Mouse (Mus musculus) right cerebral cortex, postnatal 10 days (tissue): ENCODE data around the gene Chst5.
"Not testable (repeated sequence)": the region's sequence is repeated elsewhere in the genome, so short reads cannot be mapped to it uniquely, and the experiment has no call there.

ENCODE experiments used
- DNase-seq, 2 experiments: peaks; one replicate each; pipeline ENCODE4 v3.0.0; 2021; ENCODE audit warnings: low spot score in 2 of 2

The Chst5 gene

DNA sequence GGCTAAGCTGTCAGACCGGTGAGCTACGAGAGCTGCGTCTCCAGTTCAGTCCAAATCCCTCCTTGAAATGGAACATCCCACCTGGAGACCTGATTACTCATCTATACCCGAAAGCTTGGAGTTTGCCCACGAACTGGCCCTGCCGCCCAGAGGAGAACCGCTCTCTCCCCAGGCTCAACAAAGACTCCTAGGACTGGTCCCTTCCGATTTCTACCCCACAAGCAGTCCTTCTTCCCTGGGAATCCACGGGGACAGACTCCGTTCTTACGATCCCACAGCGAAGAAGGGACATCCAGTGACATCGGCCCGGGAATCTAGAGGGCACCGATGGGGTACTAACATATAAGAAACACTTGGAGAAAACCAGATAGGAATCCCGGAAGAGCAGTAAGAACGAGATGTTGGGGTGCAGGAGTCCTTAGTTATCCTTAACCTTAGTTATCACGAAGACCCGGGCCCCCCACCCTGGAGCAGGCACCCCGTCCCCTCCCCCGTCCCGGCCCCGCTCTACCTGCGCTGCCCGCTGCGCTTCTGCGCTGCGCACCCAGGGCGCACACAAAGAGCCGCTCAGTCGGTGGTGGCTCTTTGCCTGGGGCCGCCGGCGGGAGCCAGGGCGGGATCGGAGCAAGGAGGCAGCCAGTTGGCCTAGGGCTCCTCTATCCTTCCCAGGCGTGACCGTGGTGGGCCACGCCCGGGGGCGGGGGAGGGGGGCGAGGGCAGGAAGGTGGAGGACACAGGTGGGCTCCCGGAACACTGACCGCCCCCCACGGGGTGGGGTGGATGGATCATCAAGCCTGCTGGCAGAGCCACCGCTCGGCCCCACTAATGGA is at the start of gene Chst5:
Chst5 (minus strand) TSS at position 827 of the 830 bp plus-strand sequence.
- DNase-seq: peak in 1 of 2 experiments; percentile 40

DNA sequence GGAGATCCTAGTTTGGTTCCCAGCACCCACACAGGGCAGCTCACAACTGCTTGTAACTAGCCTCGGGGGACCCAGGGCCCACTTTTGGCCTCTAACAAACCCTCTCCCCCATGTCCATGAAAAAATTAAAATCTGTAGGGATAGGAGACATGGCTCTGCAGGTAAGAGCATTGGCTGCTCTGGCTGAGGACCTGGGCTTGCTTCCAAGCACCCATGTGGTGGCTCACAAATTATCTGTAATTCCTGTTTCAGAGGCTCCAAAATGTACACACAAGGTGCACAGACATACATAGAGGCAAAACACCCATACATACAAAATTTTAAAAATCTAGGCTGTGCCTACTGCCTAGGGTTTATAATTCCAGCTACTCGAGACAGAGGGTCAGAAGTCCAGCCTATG is 47.0 kb upstream of the Chst5 start:
- no peak for DNase-seq

DNA sequence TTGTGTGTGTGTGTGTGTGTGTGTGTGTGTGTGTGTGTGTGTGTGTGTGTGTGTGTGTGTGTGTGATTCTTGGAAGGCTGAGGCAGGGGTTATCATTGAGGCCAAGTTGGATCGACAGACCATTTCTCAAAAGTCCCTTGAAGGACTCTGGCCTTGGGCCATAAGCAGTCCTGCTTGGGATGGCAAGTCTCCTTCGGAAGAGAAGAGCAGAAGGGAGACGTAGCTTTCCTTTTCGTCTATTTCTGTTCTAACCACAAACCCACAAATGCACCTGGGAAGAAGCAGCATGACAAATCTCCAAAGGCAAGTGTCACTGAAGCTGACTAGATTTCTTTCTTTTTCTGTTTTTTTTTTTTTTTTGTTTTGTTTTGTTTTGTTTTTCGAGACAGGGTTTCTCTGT is 45.6 kb upstream of the Chst5 start:
- no peak for DNase-seq

DNA sequence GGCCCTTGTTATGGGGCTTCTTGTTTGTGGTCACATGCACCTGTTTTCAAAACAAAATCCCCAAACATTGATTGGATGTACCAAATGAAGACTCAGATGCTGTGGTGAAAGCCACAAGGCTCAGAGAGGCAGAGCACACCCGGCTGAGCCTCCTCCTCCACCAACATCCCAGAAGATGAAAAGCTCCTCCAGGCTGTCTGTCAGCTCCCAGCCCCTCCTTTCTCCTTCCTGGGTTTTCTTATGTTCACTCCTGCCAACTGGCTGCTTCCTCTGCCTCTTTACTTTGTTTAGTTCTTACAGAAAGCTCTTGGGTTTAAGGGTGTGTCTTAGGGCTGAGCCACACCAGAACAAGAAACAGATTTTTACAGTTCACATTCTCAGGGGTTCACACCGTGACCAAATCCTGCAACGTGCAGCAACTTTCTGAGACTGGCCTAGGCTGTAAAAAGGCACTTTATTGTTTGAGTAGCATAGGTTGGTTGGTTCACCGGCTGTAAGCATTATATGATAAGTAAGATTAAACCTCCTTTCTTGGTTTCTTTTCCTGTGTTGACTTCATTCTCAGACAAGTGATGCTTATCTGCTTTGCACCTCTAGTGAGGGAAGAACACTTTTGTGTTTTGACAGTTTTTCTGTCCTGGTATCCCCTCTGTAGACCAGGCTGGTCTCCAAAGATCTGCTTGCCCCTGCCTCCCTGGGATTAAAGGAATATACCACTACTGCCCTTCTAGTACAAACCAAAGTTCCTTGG is 44.8 kb upstream of the Chst5 start:
- no peak for DNase-seq

DNA sequence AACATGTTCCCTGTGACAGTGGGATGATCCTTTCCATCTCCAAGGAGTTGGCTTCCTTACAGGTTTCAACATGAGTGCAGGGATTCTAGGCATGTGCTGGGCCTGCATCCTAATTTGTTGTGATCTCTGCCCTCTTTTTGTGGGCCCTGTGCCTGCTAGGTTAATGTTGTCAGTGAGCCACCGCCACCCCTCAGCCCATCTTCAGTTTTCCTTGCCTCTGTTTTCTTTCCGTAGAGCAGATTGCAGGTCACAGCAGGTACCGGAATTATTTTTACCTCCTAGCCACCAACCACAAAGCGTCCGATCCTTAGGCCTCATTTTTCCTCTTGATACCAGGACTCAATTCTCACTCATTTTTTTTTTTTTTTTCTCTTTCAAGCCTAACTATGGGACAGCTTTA is 41.7 kb upstream of the Chst5 start:
- DNase-seq: no peak

DNA sequence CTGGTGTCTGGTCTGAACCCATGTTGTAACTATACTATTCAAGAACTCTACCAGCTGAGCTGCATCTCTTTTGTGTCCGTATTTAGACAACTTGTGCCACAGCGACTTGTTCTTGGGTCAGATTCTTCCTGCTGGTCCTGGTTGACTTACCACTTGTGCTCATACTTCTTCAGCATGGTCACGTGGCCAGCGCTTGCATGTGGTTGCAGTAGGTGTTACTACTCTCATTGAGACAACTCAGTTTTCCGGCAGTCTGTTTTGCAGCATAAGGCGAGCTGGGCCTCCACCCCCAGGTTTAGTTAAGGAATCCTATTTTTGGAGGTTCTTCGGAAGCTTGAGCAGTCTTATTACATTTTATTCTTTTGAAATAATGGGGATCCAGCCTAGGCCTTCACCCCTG is 41.1 kb upstream of the Chst5 start:
- peak; percentile 66 to 85 for DNase-seq

DNA sequence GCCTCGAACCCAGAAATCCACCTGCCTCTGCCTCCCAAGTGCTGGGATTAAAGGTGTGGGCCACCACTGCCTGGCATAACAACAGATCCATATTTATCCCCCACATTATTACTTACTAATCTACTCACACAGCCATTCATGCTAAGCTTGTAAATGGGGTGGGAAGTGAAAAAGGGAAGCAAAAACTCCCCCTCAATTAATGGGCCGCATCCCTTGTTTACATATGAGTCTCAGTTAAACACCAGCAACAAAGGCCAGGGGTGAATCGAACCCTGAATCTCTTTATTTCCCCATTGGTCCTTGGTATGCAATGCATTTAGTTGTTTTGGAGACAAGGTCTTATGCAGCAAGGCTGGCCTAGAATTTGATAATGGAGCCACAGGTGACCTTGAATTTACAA is 40.6 kb upstream of the Chst5 start:
- no peak for DNase-seq

DNA sequence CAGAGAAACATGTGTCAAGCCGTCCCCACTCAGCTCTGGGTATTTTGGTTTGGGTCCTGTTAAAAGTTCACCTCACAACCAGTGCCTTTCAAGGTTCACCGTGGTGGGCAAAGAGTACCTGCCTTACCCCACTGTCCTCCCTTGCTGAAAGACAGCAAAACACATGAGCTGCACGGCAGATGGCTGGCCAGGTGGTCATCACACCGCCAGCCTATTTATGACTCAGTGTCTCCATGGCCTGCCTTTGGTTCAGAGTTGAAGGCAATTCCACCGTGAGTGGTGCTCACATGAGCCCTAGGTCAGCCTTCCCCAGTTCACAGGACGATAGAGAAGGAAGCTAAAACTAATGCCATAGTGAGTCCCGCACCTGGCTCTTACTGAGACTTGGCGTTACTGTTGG is 37.7 kb upstream of the Chst5 start:
- no peak for DNase-seq

DNA sequence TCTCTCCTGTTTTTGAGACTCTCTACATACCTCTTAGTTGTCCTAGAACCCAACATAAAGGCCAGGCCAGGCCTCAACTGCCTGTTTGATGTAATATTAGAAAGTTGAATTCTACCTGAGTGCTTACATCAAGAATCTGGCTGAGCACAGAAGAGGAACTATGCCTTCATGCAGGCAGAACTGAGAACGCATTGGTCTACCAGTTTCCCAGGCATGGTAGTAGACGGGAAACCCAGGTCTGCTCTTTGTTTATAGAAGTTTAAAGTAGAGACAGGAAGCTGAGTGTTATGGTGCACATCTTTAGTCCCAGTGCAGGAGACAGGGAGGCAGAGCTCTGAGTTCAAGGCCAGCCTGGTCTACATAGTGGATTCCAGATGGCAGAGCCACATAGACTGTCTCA is 36.9 kb upstream of the Chst5 start:
- no peak for DNase-seq

DNA sequence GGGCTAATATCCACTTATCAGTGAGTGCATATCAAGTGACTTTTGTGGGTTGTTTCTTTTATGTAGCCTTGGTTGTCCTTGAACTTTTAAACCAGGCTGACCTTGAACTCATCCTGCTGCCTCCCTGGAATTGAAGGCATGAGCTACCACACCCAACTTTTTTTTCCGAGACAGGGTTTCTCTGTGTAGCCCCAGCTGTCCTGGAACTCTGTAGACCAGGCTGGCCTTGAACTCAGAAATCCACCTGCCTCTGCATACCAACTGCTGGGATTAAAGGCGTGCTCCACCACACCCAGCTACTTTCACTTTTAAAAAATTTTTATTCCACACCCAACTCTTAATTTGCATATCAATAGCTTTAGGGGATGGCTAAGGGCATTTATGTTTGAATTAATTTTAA is 33.3 kb upstream of the Chst5 start:
- no peak for DNase-seq

DNA sequence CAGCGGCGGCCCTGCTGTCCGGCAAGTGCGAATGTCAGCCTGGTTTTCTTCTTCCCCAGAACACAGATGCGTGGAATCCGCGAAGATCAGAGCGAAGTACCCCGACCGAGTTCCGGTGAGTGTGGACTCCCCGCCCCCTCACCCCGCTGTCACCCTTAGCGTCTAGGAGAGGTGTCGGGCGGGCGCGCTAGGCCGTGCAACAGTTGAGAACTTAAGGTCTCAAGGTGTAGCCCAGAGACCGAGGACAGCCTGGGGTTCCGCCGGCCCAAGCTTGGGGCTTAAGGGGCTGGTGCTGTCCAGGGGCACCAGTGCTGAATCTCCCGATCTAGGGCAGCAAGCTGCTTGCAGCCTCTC is 30.8 kb upstream of the Chst5 start:
- DNase-seq: peak; percentile 48 to 54

DNA sequence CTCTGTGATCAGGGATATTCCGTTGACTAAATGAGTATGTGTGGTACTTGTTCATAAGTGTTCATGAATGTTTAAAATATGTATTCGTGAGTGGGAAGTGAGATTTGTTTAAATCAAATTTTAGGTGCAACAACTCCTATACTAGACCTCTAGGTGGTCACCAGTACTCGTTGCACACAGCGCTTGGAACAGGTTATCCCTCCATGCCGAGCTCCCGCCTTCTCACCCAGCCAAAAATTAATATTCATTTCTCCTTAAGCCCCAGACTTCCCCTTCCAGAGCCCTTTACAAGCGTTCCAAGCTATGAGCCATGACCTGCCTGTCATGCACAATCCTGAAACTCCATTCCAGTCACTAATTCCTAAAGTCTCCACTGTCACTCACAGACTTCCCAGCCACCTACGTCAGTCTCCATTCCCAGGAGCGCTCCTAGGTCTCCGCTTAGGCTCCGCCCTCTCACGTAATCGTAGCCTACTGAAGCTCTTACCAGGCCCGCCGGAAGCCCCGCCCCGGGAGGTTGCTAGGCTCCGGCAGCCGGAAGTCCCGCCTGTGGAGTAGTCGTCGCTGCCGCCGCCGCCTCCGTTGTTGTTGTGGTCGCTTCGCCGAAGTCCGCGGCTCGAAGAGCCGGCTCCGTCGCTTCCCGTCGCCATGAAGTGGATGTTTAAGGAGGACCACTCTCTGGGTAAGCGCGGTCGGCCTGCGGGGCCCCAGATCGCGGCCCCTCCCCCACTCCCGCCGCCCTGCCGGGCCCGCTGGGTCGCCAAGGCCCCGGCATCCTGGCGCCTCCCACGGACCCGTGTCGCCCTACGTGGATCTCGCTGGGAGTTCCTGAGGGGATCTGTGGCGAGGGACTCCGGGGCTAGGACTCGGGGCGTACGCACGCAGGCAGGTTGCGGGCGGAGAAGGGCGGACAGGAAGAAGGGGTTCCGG is 30.2 kb upstream of the Chst5 start, which contains the start of gene Gabarapl2:
Gabarapl2 (plus strand) TSS at position 533 of the 930 bp plus-strand sequence.
- DNase-seq: peak; percentile 98 to 99

DNA sequence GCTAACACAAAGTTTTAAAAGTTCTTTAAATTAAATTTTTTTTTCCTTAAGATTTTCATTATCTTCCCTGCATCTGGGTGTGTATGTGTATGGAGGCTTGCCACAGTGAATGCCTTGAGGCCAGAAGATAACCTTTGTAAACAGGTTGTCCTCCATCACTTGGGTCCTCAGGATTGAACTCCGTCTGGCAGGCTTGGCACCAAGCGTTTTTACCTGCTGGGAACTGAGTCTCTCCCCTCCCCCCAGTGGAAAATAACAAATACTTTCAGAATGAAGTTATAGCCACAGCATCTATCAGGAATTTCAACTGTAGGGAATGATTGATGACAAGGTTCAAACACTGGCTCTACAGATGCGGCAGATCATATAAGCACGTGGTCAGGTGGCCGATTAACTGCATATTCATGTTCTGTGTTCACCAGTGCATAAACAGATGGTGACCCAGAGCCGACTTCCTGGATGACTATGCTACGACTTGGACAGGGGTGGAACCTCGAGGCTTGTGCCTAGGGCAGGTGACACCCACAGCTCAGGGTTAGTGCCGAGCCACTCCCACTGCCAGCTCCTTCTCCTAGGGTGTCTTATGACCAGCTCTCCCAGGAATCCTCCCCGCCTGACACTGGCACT is 29.4 kb upstream of the Chst5 start:
- peak; percentile 31 to 50 for DNase-seq

DNA sequence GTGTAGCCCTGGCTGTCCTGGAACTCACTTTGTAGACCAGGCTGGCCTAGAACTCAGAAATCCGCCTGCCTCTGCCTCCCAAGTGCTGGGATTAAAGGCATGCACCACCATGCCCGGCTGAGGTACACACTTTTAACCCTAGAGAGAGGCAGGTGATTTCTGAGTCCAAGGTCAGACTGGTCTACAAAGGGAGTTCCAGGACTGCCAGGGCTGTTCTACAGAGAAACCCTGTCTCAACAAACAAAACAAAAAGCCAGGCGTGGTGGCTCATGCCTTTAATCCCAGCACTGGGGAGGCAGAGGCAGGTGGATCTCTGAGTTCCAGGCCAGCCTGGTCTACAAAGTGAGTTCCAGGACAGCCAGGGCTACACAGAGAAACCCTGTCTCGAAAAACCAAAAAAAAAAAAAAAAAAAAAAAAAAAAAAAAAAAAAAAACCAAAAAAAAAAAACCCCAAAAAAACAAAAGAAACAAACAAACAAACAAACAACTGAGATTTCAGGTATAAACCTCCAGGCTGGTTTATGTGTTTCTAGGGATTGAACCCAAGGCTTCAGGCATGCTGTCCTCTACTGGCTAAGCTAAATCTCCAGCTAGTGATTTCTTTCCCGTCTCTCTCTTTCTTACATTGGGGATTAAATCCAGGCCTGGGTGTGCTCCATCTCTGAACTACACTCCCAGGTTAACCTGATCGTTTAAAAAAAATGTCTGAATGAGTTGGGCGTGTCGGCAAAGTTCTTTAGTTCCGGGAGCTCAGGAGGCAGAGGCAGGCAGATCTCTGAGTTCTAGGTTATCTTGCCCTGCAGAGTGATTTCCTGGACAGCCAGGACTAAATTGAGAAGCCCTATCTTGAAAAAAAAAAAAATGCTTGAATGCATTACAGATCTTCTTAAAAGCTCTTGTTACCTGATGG is 28.1 kb upstream of the Chst5 start:
- not testable (repeated sequence) for DNase-seq

DNA sequence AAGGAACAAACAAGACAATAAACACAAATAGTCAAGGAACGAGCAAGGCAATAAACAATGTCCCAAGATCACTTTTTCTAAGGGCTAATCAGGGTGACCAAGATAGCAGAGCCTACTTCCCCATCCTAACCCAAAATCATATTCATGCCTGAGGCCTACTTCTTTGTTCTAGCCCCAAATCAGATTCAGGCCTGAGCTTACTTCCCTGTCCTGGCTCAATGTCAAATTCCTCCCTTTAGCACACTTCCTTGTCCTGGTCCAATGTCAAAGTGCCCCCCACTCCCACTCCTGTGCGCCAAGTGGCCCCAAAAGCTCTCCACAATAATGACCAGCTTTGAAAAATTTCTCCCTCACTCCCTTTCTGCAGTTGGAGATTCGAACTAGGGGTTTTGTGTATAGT is 26.9 kb upstream of the Chst5 start:
- DNase-seq: no peak

DNA sequence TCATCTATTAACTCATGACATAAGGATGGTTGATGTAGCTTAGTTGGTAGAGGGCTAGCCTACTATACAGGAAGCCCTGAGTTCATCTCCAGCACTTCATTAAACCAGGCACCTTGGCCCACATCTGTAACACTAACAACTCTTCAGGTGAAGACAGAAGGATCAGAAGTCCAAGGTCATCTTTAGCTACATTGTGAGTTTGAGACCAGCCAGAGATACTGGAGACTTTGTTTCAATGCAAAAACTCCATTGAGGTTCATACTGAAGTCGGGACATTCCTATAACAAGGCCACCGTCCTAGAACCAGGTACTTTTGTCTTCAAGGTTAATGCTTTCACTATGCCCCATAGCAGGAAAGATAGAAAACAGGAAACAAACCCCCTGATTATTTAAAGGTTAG is 24.0 kb upstream of the Chst5 start:
- DNase-seq: no peak

DNA sequence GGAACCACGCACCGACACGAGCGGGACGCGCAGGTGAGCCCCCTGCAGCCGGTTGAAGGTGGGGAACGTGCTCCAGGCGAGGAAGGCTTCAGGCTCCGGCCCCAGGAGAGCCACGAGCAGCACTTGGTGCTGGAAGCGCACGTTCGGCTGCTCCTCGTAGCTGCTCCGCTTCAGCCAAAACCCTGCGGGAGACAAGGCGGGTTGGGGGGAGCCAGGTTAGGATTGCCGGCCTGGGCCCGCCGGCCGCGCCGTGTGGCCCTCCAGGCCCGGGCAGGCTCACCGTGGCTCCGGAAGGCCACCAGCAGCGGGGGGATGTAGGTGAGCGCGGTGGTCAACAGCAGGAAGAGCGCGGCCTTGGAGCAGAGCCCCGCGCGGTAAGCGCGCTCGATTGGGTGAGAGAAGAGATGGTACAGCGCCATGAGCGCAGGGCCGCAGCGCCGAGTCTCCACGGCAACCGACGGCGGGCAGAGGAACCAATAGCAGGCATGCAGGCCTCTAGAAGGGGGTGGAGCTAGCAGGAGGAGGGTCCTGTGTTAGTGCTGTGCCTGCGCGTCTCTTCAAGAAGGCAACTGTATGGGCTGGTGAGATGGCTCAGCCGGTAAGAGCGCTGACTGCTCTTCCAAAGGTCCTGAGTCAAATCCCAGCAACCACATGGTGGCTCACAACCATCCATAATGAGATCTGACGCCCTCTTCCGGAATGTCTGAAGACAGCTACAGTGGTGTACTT is 23.3 kb upstream of the Chst5 start, which contains the start of gene Tmem231:
Tmem231 (minus strand) TSS at position 534 of the 729 bp plus-strand sequence.
- peak; percentile 95 to 96 for DNase-seq

DNA sequence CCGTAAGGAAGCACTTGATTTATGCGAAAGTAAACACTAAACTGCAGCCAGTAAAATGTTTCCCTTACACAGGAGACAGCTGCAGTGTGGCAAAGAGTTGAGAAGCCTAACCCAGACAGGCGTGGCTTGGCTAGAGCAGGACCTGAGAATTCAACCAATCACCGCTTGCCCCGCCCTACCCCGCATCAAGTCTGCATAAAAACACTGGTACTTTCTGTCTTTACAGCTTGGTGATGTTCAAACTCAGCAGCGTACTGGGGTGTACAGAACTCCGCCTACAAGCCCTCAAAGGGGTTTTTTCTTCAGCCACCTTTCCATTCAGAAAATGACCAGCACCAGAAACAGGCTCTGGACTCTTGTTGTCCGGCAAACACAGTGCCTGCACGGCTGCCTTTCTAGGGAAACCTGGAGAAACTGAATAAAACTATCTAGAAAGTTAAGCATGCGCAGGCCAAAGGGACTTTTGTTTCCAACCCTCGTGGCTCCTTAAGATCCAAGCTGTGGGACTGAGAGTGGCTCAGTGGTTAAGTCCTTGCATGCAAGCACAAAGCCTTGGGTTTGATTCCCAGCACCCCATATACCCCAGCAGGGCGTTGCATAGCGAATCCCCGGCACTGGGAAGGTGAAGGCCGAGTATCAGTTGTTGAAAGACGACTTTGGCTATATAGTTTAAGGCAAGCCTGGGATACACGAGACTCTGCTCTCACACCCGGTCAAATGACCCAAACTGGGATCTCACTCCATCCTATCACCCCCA is 22.5 kb upstream of the Chst5 start:
- DNase-seq: peak; percentile 52 to 63

DNA sequence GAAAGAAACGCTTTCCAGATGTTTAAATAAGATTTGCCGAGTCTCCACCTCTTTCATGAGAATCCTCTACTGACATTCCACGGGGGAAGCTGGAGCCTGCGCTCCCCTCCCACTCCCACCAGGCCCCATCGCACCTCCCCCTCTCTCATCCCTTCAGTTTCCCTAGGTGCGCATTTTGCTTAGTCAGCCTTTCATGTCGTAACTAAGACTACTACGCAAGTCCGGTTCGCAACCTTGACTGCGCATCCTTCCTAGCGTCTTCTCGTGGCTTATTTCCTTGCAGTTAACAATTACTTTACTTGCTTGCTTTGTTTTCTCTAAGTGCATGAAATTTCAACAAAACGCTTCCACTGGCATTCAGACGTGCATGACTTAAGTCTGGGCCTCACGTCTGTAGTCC is 21.5 kb upstream of the Chst5 start:
- DNase-seq: no peak
